Mouse (Mus musculus): ENCODE data around the gene Hsf4. TPM values are rescaled to one million over a fixed set of nuclear protein-coding genes. Genes with fewer than 3 reads are reported as not detected.
"Not testable (repeated sequence)": the region's sequence is repeated elsewhere in the genome, so short reads cannot be mapped to it uniquely, and the experiment has no call there.

Hsf4 gene
- total and polyA plus RNA-seq, 3 experiments = 2.7 to 4.3 (median 3.9) TPM

- H3K9ac ChIP-seq (ENCODE audit: low read depth, low read length) = no peak overlapping the region
- intact Hi-C loops (cut with DNase I) = no loop called here
- TF ChIP-seq CTCF (IDR thresholded peaks at IDR 0.05) (no peak), POLR2A (IDR thresholded peaks at IDR 0.05; ENCODE audit: insufficient read depth, low read depth, low read length) (no peak), EP300 (IDR thresholded peaks at IDR 0.05; ENCODE audit: insufficient read depth, low read depth, low read length) (no peak)
- H3K79me2 ChIP-seq (replicated peaks; ENCODE audit: control insufficient read depth, insufficient read depth, low read length) = 0 out of 2 replicates have a peak, but pooled peaks cover 1% of the 10 kb centered on the region
- DNase-seq = no peak
- no peak overlapping the region for H3K4me3 ChIP-seq
- no peaks in the 10 kb centered on the region; the same call in none of the 2 replicates for H3K4me1 ChIP-seq (ENCODE audit: control insufficient read depth, insufficient read depth, low read length)
- WGBS = 71% methylated on average over 12 of the region's 12 CpGs
- H3K27ac ChIP-seq = no peak overlapping the region
- H3K36me3 ChIP-seq (ENCODE audit: control insufficient read depth, insufficient read depth, low read length) = peaks cover 8% of the 10 kb centered on the region
- H3K27me3 ChIP-seq (ENCODE audit: control insufficient read depth, insufficient read depth, low read length) = no peaks in the 10 kb centered on the region
Measured at GRCm38 (mm10) chr8:105231503-105232320, 37.9 kb upstream of the Hsf4 start.

GRCm38 (mm10) chr8:105232321-105232693 lies 37.3 kb upstream of the Hsf4 start:
- intact Hi-C loops (cut with DNase I); H3K4me3 ChIP-seq; H3K27ac ChIP-seq; H3K79me2 ChIP-seq (replicated peaks; ENCODE audit: control insufficient read depth, insufficient read depth, low read length); H3K36me3 ChIP-seq (ENCODE audit: control insufficient read depth, insufficient read depth, low read length); H3K4me1 ChIP-seq (ENCODE audit: control insufficient read depth, insufficient read depth, low read length); H3K9ac ChIP-seq (ENCODE audit: low read depth, low read length); DNase-seq; H3K27me3 ChIP-seq (ENCODE audit: control insufficient read depth, insufficient read depth, low read length): not testable (repeated sequence)
- WGBS = 96% methylated on average over 4 of the region's 4 CpGs

- TF ChIP-seq CTCF (IDR thresholded peaks at IDR 0.05) (no peak), POLR2A (IDR thresholded peaks at IDR 0.05; ENCODE audit: insufficient read depth, low read depth, low read length) (no peak), EP300 (IDR thresholded peaks at IDR 0.05; ENCODE audit: insufficient read depth, low read depth, low read length) (no peak)
- 73% methylated on average over 1 of the region's 1 CpGs for WGBS
- no peak overlapping the region for H3K9ac ChIP-seq (ENCODE audit: low read depth, low read length)
- no peak for DNase-seq
- no peak overlapping the region for H3K4me3 ChIP-seq
- intact Hi-C loops (cut with DNase I) = no loop called here
- no peaks in the 10 kb centered on the region for H3K27me3 ChIP-seq (ENCODE audit: control insufficient read depth, insufficient read depth, low read length)
- H3K4me1 ChIP-seq (ENCODE audit: control insufficient read depth, insufficient read depth, low read length) = no peaks in the 10 kb centered on the region; the same call in none of the 2 replicates
- 0 out of 2 replicates have a peak, but pooled peaks cover 1% of the 10 kb centered on the region for H3K79me2 ChIP-seq (replicated peaks; ENCODE audit: control insufficient read depth, insufficient read depth, low read length)
- H3K27ac ChIP-seq = no peak overlapping the region; the same call in 1 of the 2 replicates
- H3K36me3 ChIP-seq (ENCODE audit: control insufficient read depth, insufficient read depth, low read length) = peaks cover 8% of the 10 kb centered on the region
Measured at GRCm38 (mm10) chr8:105233126-105233935, 36.3 kb upstream of the Hsf4 start.

- no peak overlapping the region for H3K27ac ChIP-seq
Measured at GRCm38 (mm10) chr8:105235206-105235605, 34.4 kb upstream of the Hsf4 start.

GRCm38 (mm10) chr8:105237442-105238142 lies 32.0 kb upstream of the Hsf4 start:
- H3K9ac ChIP-seq (ENCODE audit: low read depth, low read length) = no peak overlapping the region
- no peak overlapping the region for H3K27ac ChIP-seq
- intact Hi-C loops (cut with DNase I) = no loop called here
- DNase-seq = no peak
- H3K4me1 ChIP-seq (ENCODE audit: control insufficient read depth, insufficient read depth, low read length) = no peaks in the 10 kb centered on the region; the same call in 1 of the 2 replicates
- TF ChIP-seq CTCF (IDR thresholded peaks at IDR 0.05) (no peak), EP300 (IDR thresholded peaks at IDR 0.05; ENCODE audit: insufficient read depth, low read depth, low read length) (no peak), POLR2A (IDR thresholded peaks at IDR 0.05; ENCODE audit: insufficient read depth, low read depth, low read length) (no peak)
- no peaks in the 10 kb centered on the region for H3K79me2 ChIP-seq (replicated peaks; ENCODE audit: control insufficient read depth, insufficient read depth, low read length)
- 91% methylated on average over 14 of the region's 14 CpGs for WGBS
- no peak overlapping the region for H3K4me3 ChIP-seq
- peaks cover 8% of the 10 kb centered on the region for H3K36me3 ChIP-seq (ENCODE audit: control insufficient read depth, insufficient read depth, low read length)
- no peaks in the 10 kb centered on the region for H3K27me3 ChIP-seq (ENCODE audit: control insufficient read depth, insufficient read depth, low read length)

More at GRCm38 (mm10) chr8:105235206-105235605, 34.4 kb upstream of the Hsf4 start:
- no peak overlapping the region for H3K9ac ChIP-seq (ENCODE audit: low read depth, low read length)
- TF ChIP-seq POLR2A (IDR thresholded peaks at IDR 0.05; ENCODE audit: insufficient read depth, low read depth, low read length) (no peak), EP300 (IDR thresholded peaks at IDR 0.05; ENCODE audit: insufficient read depth, low read depth, low read length) (no peak)
- no peak overlapping the region for H3K4me3 ChIP-seq
- intact Hi-C loops (cut with DNase I) = no loop called here
- no peak for DNase-seq
- no peaks in the 10 kb centered on the region; the same call in 1 of the 2 replicates for H3K4me1 ChIP-seq (ENCODE audit: control insufficient read depth, insufficient read depth, low read length)
- no peaks in the 10 kb centered on the region for H3K27me3 ChIP-seq (ENCODE audit: control insufficient read depth, insufficient read depth, low read length)
- no peaks in the 10 kb centered on the region for H3K79me2 ChIP-seq (replicated peaks; ENCODE audit: control insufficient read depth, insufficient read depth, low read length)
- 60% methylated on average over 1 of the region's 1 CpGs for WGBS
- H3K36me3 ChIP-seq (ENCODE audit: control insufficient read depth, insufficient read depth, low read length) = peaks cover 8% of the 10 kb centered on the region
